Mouse (Mus musculus): ENCODE measurements around the gene Srp54a. TPM values are rescaled to one million over a fixed set of nuclear protein-coding genes. Genes with fewer than 3 reads are reported as not detected.

The Srp54a gene
- polyA plus RNA-seq, 1 experiment from 2014 or later = 136 TPM

DNA sequence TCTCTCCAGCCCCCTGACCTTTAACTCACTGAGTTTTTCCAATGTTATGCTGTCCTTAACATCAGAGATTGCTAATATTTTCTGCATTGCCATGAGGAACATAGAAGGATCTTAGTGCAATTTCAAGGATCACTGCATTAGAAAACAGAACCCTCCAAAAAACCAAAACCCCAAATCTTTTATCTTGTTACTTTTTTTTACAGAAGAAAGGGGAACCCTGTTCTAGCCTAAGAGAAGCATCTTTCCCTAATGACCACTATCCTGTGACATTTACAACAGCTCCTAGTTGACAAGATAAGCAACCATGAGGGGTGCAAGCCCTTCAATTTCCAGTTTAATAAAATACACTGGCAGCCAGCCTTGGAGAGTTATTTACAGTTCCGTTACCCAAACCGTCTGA, 23.4 kb upstream of the Srp54a start:
- peaks cover 33% of the 10 kb centered on the region for H3K36me3 ChIP-seq (ENCODE audit: control insufficient read depth, insufficient read depth, low read length)
- no peak overlapping the region for H3K27ac ChIP-seq (replicated peaks in 1 of 2; ENCODE audit: control insufficient read depth in 1 of 2, insufficient read depth in 1 of 2, low read depth in 2 of 2, low read length in 2 of 2)
- no peak for ATAC-seq (ENCODE audit: insufficient number of reproducible peaks, insufficient read depth, low FRiP score, low read depth)
- H3K4me2 ChIP-seq (ENCODE audit: low read length) = no peak overlapping the region
- H3K9ac ChIP-seq (ENCODE audit: low read length) = no peak overlapping the region
- 75% methylated on average over 2 of the region's 2 CpGs for WGBS
- peaks cover 0 to 8% of the 10 kb centered on the region in 2 experiments; a peak in 1 of 4 replicates for H3K4me1 ChIP-seq (ENCODE audit: control insufficient read depth in 2 of 2, insufficient read depth in 2 of 2, low read length in 2 of 2)
- no peaks in the 10 kb centered on the region for H3K27me3 ChIP-seq (ENCODE audit: control insufficient read depth, insufficient read depth, low read length)
- H3K9me3 ChIP-seq (ENCODE audit: control insufficient read depth, low read length) = no peaks in the 10 kb centered on the region
- H3K4me3 ChIP-seq (ENCODE audit: control insufficient read depth in 1 of 2, insufficient read depth in 1 of 2, low read depth in 1 of 2, low read length in 2 of 2) = no peak overlapping the region

GRCm38 (mm10) chr12:55058865-55059615, 21.0 kb upstream of the Srp54a start:
- H3K36me3 ChIP-seq (ENCODE audit: control insufficient read depth, insufficient read depth, low read length) = peaks cover 33% of the 10 kb centered on the region
- H3K4me1 ChIP-seq (ENCODE audit: control insufficient read depth in 2 of 2, insufficient read depth in 2 of 2, low read length in 2 of 2) = peaks cover 0 to 8% of the 10 kb centered on the region in 2 experiments; a peak in 1 of 4 replicates
- H3K4me2 ChIP-seq (ENCODE audit: low read length) = no peak overlapping the region
- no peak for ATAC-seq (ENCODE audit: insufficient number of reproducible peaks, insufficient read depth, low FRiP score, low read depth)
- no peak overlapping the region for H3K27ac ChIP-seq (replicated peaks in 1 of 2; ENCODE audit: control insufficient read depth in 1 of 2, insufficient read depth in 1 of 2, low read depth in 2 of 2, low read length in 2 of 2)
- H3K9me3 ChIP-seq (ENCODE audit: control insufficient read depth, low read length) = no peaks in the 10 kb centered on the region
- H3K27me3 ChIP-seq (ENCODE audit: control insufficient read depth, insufficient read depth, low read length) = no peaks in the 10 kb centered on the region
- 63% methylated on average over 6 of the region's 6 CpGs for WGBS
- no peak overlapping the region for H3K9ac ChIP-seq (ENCODE audit: low read length)
- no peak overlapping the region for H3K4me3 ChIP-seq (ENCODE audit: control insufficient read depth in 1 of 2, insufficient read depth in 1 of 2, low read depth in 1 of 2, low read length in 2 of 2)

DNA sequence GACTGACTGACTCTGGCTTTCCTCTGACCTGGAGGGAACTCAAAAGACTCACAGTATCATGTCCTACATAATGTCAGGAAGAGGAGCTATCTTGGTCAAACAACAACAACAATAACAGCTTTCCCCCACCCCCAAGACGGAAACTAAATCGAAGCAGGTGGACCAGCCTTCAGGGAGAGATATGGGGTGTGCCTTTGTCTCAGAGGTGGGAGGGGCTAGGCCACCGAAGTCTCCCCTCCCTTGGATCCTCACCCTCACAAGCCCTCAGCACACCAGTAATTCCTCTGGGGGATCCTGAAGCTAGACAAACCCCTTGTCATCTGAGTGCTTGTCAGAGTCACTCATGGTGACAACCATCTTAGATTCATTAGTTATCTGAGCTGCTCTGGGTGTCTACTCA, 20.2 kb upstream of the Srp54a start:
- no peak for ATAC-seq (ENCODE audit: insufficient number of reproducible peaks, insufficient read depth, low FRiP score, low read depth)
- H3K9me3 ChIP-seq (ENCODE audit: control insufficient read depth, low read length) = no peaks in the 10 kb centered on the region
- no peaks in the 10 kb centered on the region for H3K27me3 ChIP-seq (ENCODE audit: control insufficient read depth, insufficient read depth, low read length)
- no peak overlapping the region for H3K4me2 ChIP-seq (ENCODE audit: low read length)
- 33% methylated on average over 3 of the region's 3 CpGs for WGBS
- no peak overlapping the region for H3K4me3 ChIP-seq (ENCODE audit: control insufficient read depth in 1 of 2, insufficient read depth in 1 of 2, low read depth in 1 of 2, low read length in 2 of 2)
- H3K9ac ChIP-seq (ENCODE audit: low read length) = no peak overlapping the region
- H3K4me1 ChIP-seq (ENCODE audit: control insufficient read depth in 2 of 2, insufficient read depth in 2 of 2, low read length in 2 of 2) = peaks cover 0 to 8% of the 10 kb centered on the region in 2 experiments; a peak in 1 of 4 replicates
- no peak overlapping the region for H3K27ac ChIP-seq (replicated peaks in 1 of 2; ENCODE audit: control insufficient read depth in 1 of 2, insufficient read depth in 1 of 2, low read depth in 2 of 2, low read length in 2 of 2)
- H3K36me3 ChIP-seq (ENCODE audit: control insufficient read depth, insufficient read depth, low read length) = peaks cover 31% of the 10 kb centered on the region

DNA sequence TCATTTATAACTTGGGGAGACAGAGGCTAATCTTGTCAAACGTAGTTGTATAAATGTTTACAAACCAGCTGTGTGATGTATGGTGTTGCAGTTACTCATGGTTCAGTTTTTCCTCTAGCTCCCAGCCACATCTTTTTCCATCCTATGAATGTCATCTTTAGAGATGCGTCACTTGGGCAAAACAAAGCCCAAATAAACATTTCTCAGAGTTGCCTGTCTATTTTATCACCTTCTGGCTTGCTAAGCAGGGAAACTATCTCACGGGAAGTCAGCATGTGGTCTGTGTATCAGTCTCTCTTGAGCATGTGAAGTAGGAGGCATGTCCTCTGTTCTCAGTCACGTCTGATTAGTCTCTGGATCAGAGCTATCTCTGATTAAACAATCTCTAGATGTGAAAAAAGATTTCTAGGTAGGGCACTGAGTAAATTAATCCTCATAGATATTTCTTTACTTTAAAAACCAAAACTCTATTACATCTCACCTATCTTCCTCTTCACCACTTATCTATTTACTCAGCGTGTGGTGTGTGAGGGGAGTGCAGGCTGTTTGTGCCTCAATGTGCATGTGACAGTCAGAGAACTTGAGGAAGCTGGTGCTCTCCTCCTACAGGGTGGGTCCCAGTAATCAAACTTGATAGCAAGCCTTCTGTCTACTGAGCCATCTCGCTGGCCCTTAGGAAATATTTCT, 19.7 kb upstream of the Srp54a start:
- WGBS = 50% methylated on average over 6 of the region's 6 CpGs
- no peaks in the 10 kb centered on the region for H3K9me3 ChIP-seq (ENCODE audit: control insufficient read depth, low read length)
- H3K27ac ChIP-seq (replicated peaks in 1 of 2; ENCODE audit: control insufficient read depth in 1 of 2, insufficient read depth in 1 of 2, low read depth in 2 of 2, low read length in 2 of 2) = no peak overlapping the region
- no peak overlapping the region for H3K9ac ChIP-seq (ENCODE audit: low read length)
- H3K4me3 ChIP-seq (ENCODE audit: control insufficient read depth in 1 of 2, insufficient read depth in 1 of 2, low read depth in 1 of 2, low read length in 2 of 2) = no peak overlapping the region
- H3K4me2 ChIP-seq (ENCODE audit: low read length) = no peak overlapping the region
- H3K4me1 ChIP-seq (ENCODE audit: control insufficient read depth in 2 of 2, insufficient read depth in 2 of 2, low read length in 2 of 2) = peaks cover 0 to 8% of the 10 kb centered on the region in 2 experiments; a peak in 1 of 4 replicates
- peaks cover 31% of the 10 kb centered on the region for H3K36me3 ChIP-seq (ENCODE audit: control insufficient read depth, insufficient read depth, low read length)
- no peaks in the 10 kb centered on the region for H3K27me3 ChIP-seq (ENCODE audit: control insufficient read depth, insufficient read depth, low read length)
- no peak for ATAC-seq (ENCODE audit: insufficient number of reproducible peaks, insufficient read depth, low FRiP score, low read depth)

DNA sequence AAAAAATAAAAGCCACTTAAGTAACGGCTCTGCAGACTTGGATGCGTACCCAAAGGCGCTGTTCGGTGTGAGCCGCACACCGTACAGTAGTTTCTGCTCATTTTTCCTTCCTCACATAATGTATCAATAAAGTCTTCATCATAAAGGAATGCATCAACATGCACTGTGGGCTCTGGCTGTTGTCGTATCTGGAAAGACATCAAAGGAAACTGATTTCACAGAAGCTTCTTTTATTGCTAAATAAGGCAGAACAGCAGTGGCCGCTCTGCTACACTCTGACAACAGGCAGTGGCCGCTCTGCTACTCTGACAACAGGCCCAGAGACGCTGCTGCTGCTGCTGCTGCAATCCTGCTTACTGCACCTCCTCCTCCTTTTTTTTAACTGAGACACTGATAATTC, 19.1 kb upstream of the Srp54a start:
- Histone ChIP-seq H3K27me3 (ENCODE audit: control insufficient read depth, insufficient read depth, low read length) (no peaks in the 10 kb centered on the region), H3K4me2 (ENCODE audit: low read length) (no peak overlapping the region), H3K9ac (ENCODE audit: low read length) (no peak overlapping the region), H3K36me3 (ENCODE audit: control insufficient read depth, insufficient read depth, low read length) (peaks cover 31% of the 10 kb centered on the region), H3K9me3 (ENCODE audit: control insufficient read depth, low read length) (no peaks in the 10 kb centered on the region), H3K4me1 (ENCODE audit: control insufficient read depth in 2 of 2, insufficient read depth in 2 of 2, low read length in 2 of 2) (peaks cover 0 to 8% of the 10 kb centered on the region in 2 experiments; a peak in 1 of 4 replicates), H3K4me3 (ENCODE audit: control insufficient read depth in 1 of 2, insufficient read depth in 1 of 2, low read depth in 1 of 2, low read length in 2 of 2) (no peak overlapping the region), H3K27ac (replicated peaks in 1 of 2; ENCODE audit: control insufficient read depth in 1 of 2, insufficient read depth in 1 of 2, low read depth in 2 of 2, low read length in 2 of 2) (no peak overlapping the region)
- ATAC-seq (ENCODE audit: insufficient number of reproducible peaks, insufficient read depth, low FRiP score, low read depth) = no peak
- WGBS = 78% methylated on average over 10 of the region's 10 CpGs

- 96% methylated on average over 1 of the region's 1 CpGs for WGBS
- Histone ChIP-seq H3K36me3 (ENCODE audit: control insufficient read depth, insufficient read depth, low read length) (peaks cover 24% of the 10 kb centered on the region), H3K4me1 (ENCODE audit: control insufficient read depth in 2 of 2, insufficient read depth in 2 of 2, low read length in 2 of 2) (peaks cover 0 to 8% of the 10 kb centered on the region in 2 experiments; a peak in 1 of 4 replicates), H3K9ac (ENCODE audit: low read length) (no peak overlapping the region), H3K27me3 (ENCODE audit: control insufficient read depth, insufficient read depth, low read length) (no peaks in the 10 kb centered on the region), H3K27ac (replicated peaks in 1 of 2; ENCODE audit: control insufficient read depth in 1 of 2, insufficient read depth in 1 of 2, low read depth in 2 of 2, low read length in 2 of 2) (no peak overlapping the region), H3K4me3 (ENCODE audit: control insufficient read depth in 1 of 2, insufficient read depth in 1 of 2, low read depth in 1 of 2, low read length in 2 of 2) (no peak overlapping the region), H3K9me3 (ENCODE audit: control insufficient read depth, low read length) (no peaks in the 10 kb centered on the region), H3K4me2 (ENCODE audit: low read length) (no peak overlapping the region)
- no peak for ATAC-seq (ENCODE audit: insufficient number of reproducible peaks, insufficient read depth, low FRiP score, low read depth)
These were observed 17.9 kb upstream of the Srp54a start for GRCm38 (mm10) chr12:55062141-55062540.

DNA sequence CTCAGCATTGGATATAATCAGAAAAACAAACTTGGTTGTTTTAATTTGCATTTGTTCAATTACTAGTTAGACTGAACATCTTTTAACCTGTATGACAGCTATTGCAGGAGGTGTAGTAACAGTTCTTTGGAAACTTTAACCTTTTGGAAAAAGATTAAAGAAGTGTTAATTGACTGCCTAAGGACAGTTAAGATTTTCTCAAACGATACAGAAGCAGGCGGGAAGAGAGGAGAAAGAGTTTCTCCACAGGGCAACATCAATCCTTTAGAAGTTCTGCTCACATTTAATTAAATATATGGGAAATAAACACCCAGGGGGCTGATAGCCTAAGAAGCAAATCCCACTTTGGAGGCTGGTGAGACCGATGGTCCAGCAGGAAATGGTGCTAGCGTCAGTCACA, 7.6 kb upstream of the Srp54a start:
- Histone ChIP-seq H3K36me3 (ENCODE audit: control insufficient read depth, insufficient read depth, low read length) (no peaks in the 10 kb centered on the region), H3K9me3 (ENCODE audit: control insufficient read depth, low read length) (no peaks in the 10 kb centered on the region), H3K4me2 (ENCODE audit: low read length) (no peak overlapping the region), H3K27me3 (ENCODE audit: control insufficient read depth, insufficient read depth, low read length) (no peaks in the 10 kb centered on the region), H3K27ac (replicated peaks in 1 of 2; ENCODE audit: control insufficient read depth in 1 of 2, insufficient read depth in 1 of 2, low read depth in 2 of 2, low read length in 2 of 2) (no peak overlapping the region), H3K4me3 (ENCODE audit: control insufficient read depth in 1 of 2, insufficient read depth in 1 of 2, low read depth in 1 of 2, low read length in 2 of 2) (no peak overlapping the region), H3K4me1 (ENCODE audit: control insufficient read depth in 2 of 2, insufficient read depth in 2 of 2, low read length in 2 of 2) (0 out of 4 replicates have a peak, but pooled peaks cover 0 to 3% of the 10 kb centered on the region in 2 experiments), H3K9ac (ENCODE audit: low read length) (no peak overlapping the region)
- no peak for ATAC-seq (ENCODE audit: insufficient number of reproducible peaks, insufficient read depth, low FRiP score, low read depth)
- WGBS = 60% methylated on average over 4 of the region's 4 CpGs

All from heart, embryonic 14.5 days (tissue).